Mouse (Mus musculus): Measurements from ENCODE around the gene Faap20.

Gene Faap20

DNA sequence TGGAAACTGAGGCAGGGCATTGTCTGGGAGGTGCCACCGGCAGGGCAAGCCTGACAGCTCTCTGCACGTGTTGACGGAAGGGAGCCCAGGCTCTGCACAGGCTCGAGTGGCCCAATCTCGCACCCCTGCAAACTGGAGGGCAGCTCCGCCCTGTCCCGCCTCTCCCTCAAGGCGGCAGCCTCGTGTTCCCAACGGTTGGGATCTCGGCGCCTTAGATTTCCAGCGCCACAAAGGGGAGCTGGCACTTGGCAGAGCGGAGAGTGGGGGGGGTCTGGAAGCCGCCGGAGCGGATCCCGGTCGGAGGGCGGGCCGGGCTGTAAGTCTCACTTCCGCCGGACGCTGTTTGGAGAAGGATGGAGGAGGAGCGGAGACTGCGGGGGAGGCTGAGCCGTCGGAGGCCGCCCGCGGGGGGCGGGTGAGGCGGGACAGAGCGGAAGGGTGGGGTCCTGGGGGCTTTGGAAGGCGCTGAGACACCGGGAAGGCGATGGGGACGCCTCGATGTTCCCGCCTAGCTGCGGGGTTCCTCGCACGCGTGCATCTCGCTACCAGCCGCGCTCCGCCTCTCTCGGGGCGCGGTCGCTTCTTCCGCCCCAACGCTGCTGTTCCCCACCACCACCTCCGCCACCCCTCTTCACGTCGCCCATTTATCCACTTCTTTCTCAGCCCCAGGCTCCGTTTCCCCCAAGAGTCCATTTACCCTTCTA lies at the start of gene Faap20:
Gene Faap20, plus strand, starts transcription at position 155 of the 704 bp plus-strand sequence.
- DNase-seq (ENCODE audit: low spot score), result peak; percentile 92

- DNase-seq (ENCODE audit: low spot score), result no peak
Observed at GRCm38 (mm10) chr4:155200861-155201390, 48.7 kb upstream of the Faap20 start.

GRCm38 (mm10) chr4:155201764-155202163 lies 47.8 kb upstream of the Faap20 start:
- peak; percentile 48 for DNase-seq (ENCODE audit: low spot score)

DNA sequence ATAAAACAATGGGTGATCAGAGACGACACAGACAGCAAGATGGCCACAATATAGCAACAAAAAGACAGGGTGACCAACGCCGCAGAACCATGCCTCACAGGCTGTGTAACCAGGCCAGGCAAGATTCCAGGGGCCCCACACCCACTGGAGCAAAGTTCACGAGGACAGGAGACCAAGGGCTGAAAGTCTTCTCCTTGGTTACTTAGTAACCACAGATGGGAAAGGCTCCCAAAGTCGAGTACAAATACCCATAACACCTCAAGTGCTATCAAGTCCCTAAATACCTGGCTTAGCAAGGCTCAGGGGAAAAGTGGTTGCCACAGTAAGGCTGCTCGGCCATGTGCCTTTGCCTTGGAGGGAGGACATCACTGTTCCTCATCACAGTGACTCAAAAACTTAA lies 43.7 kb upstream of the Faap20 start:
- DNase-seq (ENCODE audit: low spot score), result peak; percentile 85

DNA sequence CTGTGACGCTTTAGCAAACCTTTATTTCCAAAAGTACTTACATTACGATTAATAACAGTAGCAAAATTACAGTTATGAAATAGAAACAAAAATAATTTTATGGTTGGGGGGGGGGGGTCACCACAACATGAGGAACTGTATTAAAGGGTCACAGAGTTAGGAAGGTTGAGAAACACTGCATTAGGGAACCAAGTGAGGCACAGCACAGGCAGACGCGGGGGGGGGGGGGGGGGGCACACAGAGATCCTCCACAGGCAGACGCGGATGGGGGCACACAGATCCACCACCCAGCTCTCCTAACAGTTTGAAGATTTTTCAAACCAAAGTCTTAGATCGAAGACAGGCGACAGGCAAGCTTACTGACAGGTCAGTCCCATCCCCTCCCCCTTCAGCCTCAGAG lies 43.1 kb upstream of the Faap20 start:
- DNase-seq (ENCODE audit: low spot score), result no peak

GRCm38 (mm10) chr4:155207841-155208240 lies 41.8 kb upstream of the Faap20 start:
- DNase-seq (ENCODE audit: low spot score), result peak; percentile 68

- DNase-seq (ENCODE audit: low spot score), result no peak
Observed at GRCm38 (mm10) chr4:155208613-155209012, 41.0 kb upstream of the Faap20 start.

DNA sequence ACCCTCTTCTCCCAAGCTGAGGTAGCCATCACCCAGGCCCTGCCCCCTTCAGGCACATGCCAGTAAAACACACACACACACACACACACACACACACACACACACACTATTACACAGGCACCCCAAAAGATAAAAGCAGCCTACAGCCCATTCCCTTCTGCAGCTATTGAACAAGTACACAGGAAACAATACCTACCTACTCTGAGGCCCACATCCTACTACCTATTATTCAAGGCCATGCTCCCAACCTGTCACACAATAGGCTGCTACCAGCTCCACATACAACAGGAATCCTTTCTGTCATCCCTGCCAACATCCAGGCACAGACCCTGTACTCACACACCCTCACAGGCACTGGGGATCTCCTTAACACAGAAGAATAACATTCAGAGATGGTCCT lies 40.5 kb upstream of the Faap20 start:
- DNase-seq (ENCODE audit: low spot score), result no peak

DNA sequence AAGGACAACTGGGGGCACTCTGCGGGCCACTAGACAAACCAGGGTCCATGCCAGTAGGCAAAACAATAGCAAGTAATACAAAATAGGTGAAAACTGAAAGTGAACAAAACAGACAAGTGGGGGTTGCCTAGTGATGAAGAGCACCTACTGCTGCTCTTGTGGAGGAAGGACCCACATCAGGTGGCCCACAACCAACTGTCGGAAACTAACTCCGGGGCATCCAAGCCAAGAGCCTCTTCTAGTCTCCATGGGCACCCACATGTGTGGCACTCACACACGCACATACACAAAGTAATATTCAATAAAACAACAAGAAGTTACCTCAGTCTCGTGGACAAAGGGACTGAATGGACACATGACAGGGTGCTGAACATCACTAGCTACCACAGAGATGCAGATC lies 40.1 kb upstream of the Faap20 start:
- DNase-seq (ENCODE audit: low spot score), result no peak

DNA sequence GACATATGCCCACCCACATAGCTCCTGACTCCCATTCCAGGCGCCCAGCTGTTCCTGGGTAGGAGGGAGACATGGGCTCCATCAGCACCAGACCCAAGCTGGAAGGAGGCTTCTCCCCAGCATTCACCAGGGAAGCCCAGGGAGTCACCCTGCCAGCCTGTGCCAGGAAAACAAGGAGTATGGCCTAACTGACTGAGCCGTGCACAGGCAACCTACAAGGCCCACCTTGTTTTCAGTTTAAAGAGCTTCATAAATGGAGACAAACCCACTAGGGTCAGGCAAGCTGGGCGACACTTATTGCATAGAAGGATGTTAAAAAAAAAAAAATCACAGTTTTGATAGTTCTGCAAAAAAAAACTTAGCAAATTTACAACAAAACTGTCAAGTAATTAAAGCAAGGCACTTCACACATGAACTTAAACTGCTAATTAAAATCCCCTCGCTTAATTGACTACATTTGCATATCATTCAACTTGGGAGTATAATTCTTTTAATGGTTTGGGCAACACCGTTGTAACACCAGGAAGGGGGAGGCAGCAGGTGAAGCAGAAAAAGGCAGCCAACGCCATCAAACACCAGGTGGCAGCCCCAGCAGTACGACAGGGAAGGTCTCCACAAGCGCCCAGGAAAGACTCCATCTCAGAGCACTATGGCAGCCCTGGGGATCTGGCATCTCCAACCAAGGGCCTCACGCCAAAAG lies 36.4 kb upstream of the Faap20 start:
- no peak for DNase-seq (ENCODE audit: low spot score)

DNA sequence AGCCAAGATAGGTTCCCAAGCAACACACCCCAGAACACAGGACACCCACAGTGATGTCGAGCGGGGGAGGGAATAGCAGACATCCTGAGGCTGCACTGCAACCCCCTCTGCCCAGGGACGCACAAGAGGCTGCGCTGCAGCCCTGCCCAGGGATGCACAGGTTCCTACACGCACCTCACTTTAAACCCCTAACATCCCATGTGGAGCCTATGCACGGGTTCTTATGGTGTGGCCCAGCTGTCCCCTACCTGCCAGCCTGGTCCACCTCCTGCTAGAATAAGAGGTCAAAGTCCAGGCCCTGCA lies 35.9 kb upstream of the Faap20 start:
- DNase-seq (ENCODE audit: low spot score), result no peak

DNA sequence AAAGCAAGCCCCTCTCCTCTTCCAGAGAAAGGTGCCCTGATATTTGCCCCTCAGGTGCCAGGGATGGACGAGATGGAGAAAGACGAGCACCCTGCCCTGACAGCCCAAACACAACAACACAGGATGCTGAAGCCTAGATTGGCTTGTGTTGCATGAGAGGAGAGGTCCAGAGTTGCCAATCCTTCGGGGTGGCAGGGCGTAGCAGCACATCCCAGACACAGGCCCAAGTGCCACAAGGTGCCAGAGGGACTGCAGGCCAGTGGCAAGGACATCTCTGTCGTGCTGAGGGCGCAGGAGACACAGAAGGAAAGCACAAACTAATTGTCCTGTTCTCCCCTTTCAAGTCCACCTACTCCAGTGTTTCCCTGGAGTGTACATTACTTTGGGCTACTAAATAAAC lies 35.4 kb upstream of the Faap20 start:
- no peak for DNase-seq (ENCODE audit: low spot score)

DNA sequence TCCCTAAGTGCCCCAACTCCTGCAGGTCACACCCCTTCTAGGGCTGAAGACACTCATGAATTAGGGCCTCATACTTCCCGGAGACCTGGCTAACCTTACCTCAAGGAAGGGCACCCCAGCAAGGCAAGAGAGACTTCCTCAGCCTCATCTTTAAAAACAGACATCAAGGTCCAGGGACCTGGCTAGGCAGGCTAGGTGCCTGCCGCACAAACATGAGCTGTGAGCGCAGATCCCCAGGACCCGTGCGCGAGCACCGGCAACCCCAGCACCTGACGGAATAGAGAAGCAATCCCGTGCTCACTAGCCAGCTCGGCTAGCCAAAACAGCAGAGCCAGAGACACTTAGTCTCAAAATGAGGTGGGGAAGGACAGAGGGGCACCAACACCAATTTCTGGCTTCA lies 34.8 kb upstream of the Faap20 start:
- DNase-seq (ENCODE audit: low spot score), result no peak

- no peak for DNase-seq (ENCODE audit: low spot score)
Observed at GRCm38 (mm10) chr4:155215203-155215602, 34.4 kb upstream of the Faap20 start.

- DNase-seq (ENCODE audit: low spot score), result no peak
Observed at GRCm38 (mm10) chr4:155215773-155216630, 33.6 kb upstream of the Faap20 start.

GRCm38 (mm10) chr4:155217241-155218103 lies 32.1 kb upstream of the Faap20 start:
- DNase-seq (ENCODE audit: low spot score), result peak; percentile 80

- DNase-seq (ENCODE audit: low spot score), result no peak
Observed at GRCm38 (mm10) chr4:155218104-155218732, 31.4 kb upstream of the Faap20 start.

- DNase-seq (ENCODE audit: low spot score), result no peak
Observed at GRCm38 (mm10) chr4:155219271-155220212, 30.1 kb upstream of the Faap20 start.

GRCm38 (mm10) chr4:155220213-155221100 lies 29.1 kb upstream of the Faap20 start:
- peak; percentile 38 for DNase-seq (ENCODE audit: low spot score)

Measured in yolk sac, embryonic 10.5 days (tissue).